Mouse (Mus musculus) stomach, embryonic 14.5 days (tissue): ENCODE data around the gene Vsig2. TPM values are rescaled to one million over a fixed set of nuclear protein-coding genes. Genes with fewer than 3 reads are reported as not detected.

ENCODE experiments used
- ATAC-seq: fragments of 200-750 bp; cut with Nextera tagmentation; 2 replicates; pipeline ENCODE4 v1.8.0; 2017; ENCODE audit warnings: low read depth, moderate TSS enrichment; ENCODE audit not compliant: insufficient number of reproducible peaks, insufficient read depth, low FRiP score
- H3K27ac ChIP-seq: fragments of 300-500 bp; sonication (generic); 2 replicates; pipeline ENCODE4 v1.5.1; 2014; ENCODE audit warnings: mild to moderate bottlenecking, low read length, moderate library complexity, mixed read lengths
- H3K27me3 ChIP-seq: fragments of 300-500 bp; sonication (generic); 2 replicates; pipeline ENCODE4 v1.6.1; 2014; ENCODE audit warnings: low read length, control low read depth, mixed read lengths; ENCODE audit not compliant: control insufficient read depth, insufficient read depth
- H3K36me3 ChIP-seq: fragments of 300-500 bp; sonication (generic); 2 replicates; pipeline ENCODE4 v1.6.1; 2014; ENCODE audit warnings: mild to moderate bottlenecking, control low read depth, low read length, moderate library complexity, mixed read lengths; ENCODE audit not compliant: control insufficient read depth, insufficient read depth
- H3K4me1 ChIP-seq: fragments of 300-500 bp; sonication (generic); 2 replicates; pipeline ENCODE4 v1.6.1; 2014; ENCODE audit warnings: low read length, control low read depth, mixed read lengths; ENCODE audit not compliant: control insufficient read depth, insufficient read depth
- H3K4me2 ChIP-seq: fragments of 300-500 bp; sonication (generic); replicated peaks from 2 replicates; pipeline ENCODE4 v1.6.1; 2014; ENCODE audit warnings: low read depth, low read length, control low read depth
- H3K4me3 ChIP-seq: fragments of 300-500 bp; sonication (generic); 2 replicates; pipeline ENCODE4 v1.5.1; 2014; ENCODE audit warnings: low read depth, low read length, control low read depth
- H3K9ac ChIP-seq: fragments of 300-500 bp; sonication (generic); replicated peaks from 2 replicates; pipeline ENCODE4 v1.6.1; 2014; ENCODE audit warnings: low read depth, mild to moderate bottlenecking, control low read depth, low read length, moderate library complexity, mixed read lengths
- H3K9me3 ChIP-seq: fragments of 300-500 bp; sonication (generic); 2 replicates; pipeline ENCODE4 v1.6.1; 2016; ENCODE audit warnings: low read depth, low read length, control low read depth; ENCODE audit not compliant: control insufficient read depth
- WGBS: fragments of 180-500 bp; shearing (Covaris S2); extraction: QIAGEN DNeasy Blood & Tissue Kit; methylation state at CpG from one replicate; pipeline ENCODE4 v1.1.7; 2014; 5-methylcytosine and 5-hydroxymethylcytosine counted together
- polyA plus RNA-seq: library from polyadenylated mRNA; unstranded; fragments of >200 nt; fragmentation: Nextera tagmentation; extraction: Ambion mirVana; gene quantifications from 2 replicates; pipeline ENCODE4 v1.2.1, GENCODE M21; 2014

Gene Vsig2
- polyA plus RNA-seq, 1 experiment from 2014 or later = 44.3 TPM

DNA sequence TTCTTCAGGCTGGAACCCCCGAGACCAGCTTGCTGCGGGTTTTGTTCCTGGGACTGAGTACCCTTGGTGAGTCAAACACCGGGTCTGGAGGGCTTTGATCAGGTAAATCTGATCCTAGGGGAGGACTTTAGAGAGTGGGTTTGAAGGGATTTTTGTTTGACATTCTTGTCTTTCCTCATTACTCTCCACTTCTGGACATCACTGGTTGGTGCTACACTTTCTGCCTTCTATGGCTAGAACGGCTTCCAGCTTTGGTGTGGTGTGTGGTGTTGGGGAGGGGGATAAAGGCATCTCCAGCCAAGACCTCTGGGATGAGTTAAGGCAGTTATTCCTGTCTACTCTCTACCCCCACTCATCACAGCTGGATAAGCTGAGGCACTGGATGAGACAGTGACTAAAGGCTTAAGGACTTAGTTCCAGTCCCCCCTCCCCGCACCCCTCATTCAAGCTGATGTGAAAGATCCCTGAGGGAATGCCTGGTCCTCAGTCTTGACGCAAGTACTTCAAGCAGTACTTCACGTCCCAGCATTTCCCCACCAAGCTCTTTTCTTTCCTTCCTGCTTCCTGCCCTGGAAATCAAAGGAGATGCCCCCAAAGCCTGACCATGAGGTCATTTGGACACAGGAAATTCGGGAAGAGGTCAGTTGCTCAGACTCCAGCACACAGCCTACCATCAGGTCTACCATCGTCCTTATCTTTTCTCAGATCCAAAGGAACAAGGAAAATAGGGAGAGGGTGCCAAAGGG lies 10.7 kb upstream of the Vsig2 start:
- H3K27ac ChIP-seq = peak overlapping the region; percentile 66; the same call in 1 of the 2 replicates
- ATAC-seq = no peak
- no peak overlapping the region; the same call in 1 of the 2 replicates for H3K9ac ChIP-seq
- peaks cover 3% of the 10 kb centered on the region; the same call in 1 of the 2 replicates for H3K36me3 ChIP-seq
- WGBS = 38% methylated on average over 9 of the region's 9 CpGs
- peaks cover 24% of the 10 kb centered on the region; the same call in 1 of the 2 replicates for H3K4me1 ChIP-seq
- peaks cover 10% of the 10 kb centered on the region; the same call in 1 of the 2 replicates for H3K27me3 ChIP-seq
- H3K4me3 ChIP-seq = peak overlapping the region; percentile 26
- H3K4me2 ChIP-seq = no peak overlapping the region
- no peaks in the 10 kb centered on the region for H3K9me3 ChIP-seq

DNA sequence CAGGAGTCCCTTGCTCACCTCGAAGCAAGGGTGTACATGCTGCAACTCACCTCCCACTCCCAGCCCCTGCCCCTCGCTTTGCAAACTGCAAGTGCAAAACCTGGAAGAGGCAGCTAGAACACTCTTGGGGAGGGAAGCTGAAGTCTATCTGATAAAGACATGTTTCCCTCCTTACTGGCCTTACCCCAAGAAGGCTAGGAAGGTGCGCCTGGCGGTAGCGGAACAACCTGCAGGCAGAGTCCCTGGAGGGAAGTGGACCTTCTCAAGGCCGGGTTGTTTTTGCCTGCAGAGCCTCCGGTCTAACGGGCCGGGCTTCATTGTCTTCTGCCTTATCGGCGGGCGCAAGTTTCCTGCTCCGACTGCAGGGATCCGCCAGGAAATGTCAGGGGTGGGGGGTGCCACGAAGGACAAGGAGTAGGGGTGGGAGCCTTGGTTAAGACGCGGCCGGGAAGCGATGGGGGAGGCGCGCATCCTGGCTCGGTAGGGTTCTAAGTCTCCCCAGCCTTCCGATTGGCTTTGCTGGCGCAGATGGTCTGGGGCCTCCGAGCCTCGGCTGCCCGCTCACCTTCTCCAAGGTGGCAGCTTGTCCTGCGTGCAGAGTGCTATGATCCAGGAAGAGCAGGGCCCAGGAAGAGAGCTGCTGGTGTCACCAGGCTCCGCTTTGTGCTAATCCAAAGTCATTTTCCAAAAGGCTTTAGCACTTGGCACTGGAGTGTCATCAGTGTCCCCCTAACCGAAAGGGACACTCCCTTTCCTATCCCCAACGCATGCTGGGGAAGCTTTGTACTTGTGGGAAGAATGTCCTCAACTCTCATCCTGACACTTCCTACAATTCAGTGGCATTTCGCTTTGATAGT lies 8.8 kb upstream of the Vsig2 start:
- H3K9me3 ChIP-seq = no peaks in the 10 kb centered on the region
- H3K4me3 ChIP-seq = peak overlapping the region; percentile 26
- 3% methylated on average over 32 of the region's 32 CpGs for WGBS
- peak overlapping the region; percentile 10; the same call in 1 of the 2 replicates for H3K9ac ChIP-seq
- H3K27me3 ChIP-seq = peaks cover 10% of the 10 kb centered on the region; the same call in 1 of the 2 replicates
- peak; percentile 34; the same call in 1 of the 2 replicates for ATAC-seq
- H3K36me3 ChIP-seq = no peaks in the 10 kb centered on the region
- peak overlapping the region; percentile 44 for H3K4me2 ChIP-seq
- peak overlapping the region; percentile 55 for H3K27ac ChIP-seq
- H3K4me1 ChIP-seq = peaks cover 24% of the 10 kb centered on the region; the same call in 1 of the 2 replicates

DNA sequence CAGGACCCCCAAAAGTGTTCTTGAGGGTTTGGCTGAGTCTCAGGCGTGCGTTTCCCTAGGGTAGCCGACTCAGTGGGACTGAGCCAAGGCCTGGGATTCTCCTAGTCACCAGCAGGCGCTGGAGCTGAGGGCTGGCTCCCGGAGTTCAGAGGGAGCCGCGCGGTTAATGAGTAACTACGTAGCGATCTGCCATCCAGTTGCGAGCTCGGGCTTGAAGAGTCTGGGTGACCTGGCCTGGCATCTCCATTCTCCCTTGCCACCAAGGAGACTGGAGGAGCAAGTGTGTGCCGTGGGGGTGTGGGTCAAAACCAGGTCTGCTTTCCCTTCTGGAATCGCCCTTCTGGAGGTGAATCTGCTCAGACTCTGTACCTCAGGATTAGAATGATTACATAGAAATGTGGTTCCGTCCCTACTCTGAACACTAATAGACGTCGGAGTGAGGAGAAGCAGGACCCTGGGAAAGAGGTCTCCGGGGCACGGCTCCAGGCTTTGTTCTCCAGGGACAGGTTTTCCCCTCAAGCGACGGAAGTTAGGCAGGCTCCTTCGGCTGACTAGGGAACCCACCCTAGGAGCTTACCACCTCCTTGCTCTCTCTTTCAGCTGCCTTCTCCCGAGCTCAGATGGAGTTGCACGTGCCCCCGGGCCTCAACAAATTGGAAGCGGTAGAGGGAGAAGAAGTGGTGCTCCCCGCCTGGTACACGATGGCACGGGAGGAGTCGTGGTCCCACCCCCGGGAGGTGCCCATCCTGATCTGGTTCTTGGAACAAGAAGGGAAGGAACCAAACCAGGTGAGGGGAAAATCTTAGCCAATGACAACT lies 8.0 kb upstream of the Vsig2 start:
- Histone ChIP-seq H3K4me3 (peak overlapping the region; percentile 26), H3K9me3 (no peaks in the 10 kb centered on the region), H3K27me3 (peaks cover 10% of the 10 kb centered on the region; the same call in 1 of the 2 replicates), H3K9ac (peak overlapping the region; percentile 1; the same call in 1 of the 2 replicates), H3K36me3 (no peaks in the 10 kb centered on the region), H3K4me1 (peaks cover 24% of the 10 kb centered on the region; the same call in 1 of the 2 replicates), H3K27ac (peak overlapping the region; percentile 35), H3K4me2 (peak overlapping the region; percentile 44)
- peak; percentile 80 for ATAC-seq
- 4% methylated on average over 31 of the region's 31 CpGs for WGBS

DNA sequence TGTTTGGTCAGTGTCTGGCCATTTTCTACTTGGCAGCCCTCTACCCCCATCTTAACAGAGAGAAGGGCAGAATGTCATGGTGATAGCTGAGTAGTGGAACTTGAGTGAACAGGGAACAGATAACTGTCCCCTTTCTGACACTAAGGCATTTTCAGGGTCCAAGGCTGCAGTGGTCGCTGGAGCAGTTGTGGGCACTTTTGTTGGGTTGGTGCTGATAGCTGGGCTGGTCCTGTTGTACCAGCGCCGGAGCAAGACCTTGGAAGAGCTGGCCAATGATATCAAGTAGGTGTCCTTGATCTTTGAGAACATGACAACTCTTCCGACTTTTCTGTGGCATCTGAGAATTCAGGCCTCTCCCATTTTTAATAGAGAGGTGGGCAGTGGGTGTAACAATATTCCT lies 2.2 kb upstream of the Vsig2 start:
- Histone ChIP-seq H3K4me3 (no peak overlapping the region), H3K4me1 (no peaks in the 10 kb centered on the region), H3K27ac (no peak overlapping the region), H3K9ac (no peak overlapping the region), H3K27me3 (no peaks in the 10 kb centered on the region), H3K9me3 (no peaks in the 10 kb centered on the region), H3K36me3 (no peaks in the 10 kb centered on the region), H3K4me2 (no peak overlapping the region)
- 77% methylated on average over 4 of the region's 4 CpGs for WGBS
- no peak for ATAC-seq

DNA sequence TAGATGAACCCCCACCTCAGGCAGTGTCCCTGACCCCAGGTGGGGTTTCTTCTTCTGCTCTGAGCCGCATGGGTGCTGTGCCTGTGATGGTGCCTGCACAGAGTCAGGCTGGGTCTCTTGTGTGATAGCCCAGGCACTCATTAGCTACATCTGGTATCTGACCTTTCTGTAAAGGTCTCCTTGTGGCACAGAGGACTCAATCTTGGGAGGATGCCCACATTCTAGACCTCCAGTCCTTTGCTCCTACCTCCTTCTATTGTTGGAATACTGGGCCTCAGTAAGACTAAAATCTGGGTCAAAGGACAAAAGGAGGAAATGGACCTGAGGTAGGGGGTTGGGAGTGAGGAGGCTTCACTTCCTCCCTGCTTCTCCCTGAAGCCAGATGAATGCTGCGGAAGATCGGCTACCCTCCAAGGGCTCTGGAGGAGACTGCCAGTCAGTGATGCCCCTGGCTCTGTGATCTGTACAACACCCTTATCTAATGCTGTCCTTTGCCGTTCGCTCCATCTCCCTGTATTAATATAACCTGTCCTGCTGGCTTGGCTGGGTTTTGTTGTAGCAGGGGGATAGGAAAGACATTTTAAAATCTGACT lies 1.3 kb upstream of the Vsig2 start:
- 78% methylated on average over 5 of the region's 5 CpGs for WGBS
- no peaks in the 10 kb centered on the region for H3K27me3 ChIP-seq
- no peaks in the 10 kb centered on the region for H3K4me1 ChIP-seq
- no peak overlapping the region for H3K4me3 ChIP-seq
- no peaks in the 10 kb centered on the region for H3K9me3 ChIP-seq
- no peak for ATAC-seq
- no peak overlapping the region for H3K9ac ChIP-seq
- H3K4me2 ChIP-seq = no peak overlapping the region
- H3K36me3 ChIP-seq = no peaks in the 10 kb centered on the region
- no peak overlapping the region for H3K27ac ChIP-seq

DNA sequence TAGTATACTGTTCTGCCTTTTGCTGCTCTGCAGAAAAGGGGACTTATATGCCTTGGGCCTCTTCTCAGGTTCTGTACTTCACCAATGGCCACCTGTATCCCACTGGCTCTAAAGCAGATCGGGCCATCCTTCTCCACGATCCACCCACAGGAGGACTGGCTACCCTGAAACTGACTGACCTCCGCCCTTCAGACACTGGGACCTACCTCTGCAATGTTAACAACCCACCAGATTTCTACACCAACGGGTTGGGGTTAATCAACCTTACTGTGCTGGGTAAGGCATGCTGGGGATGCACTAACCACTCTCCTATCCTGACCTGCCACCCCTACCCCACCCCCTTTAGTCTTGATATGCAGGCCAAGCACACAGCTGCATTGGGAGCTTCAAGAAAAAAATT lies 1.2 kb downstream of the Vsig2 start:
- Histone ChIP-seq H3K27ac (no peak overlapping the region), H3K36me3 (no peaks in the 10 kb centered on the region), H3K9ac (no peak overlapping the region), H3K9me3 (no peaks in the 10 kb centered on the region), H3K27me3 (peaks cover 2% of the 10 kb centered on the region; the same call in 1 of the 2 replicates), H3K4me2 (peak overlapping the region; percentile 23; the same call in 1 of the 2 replicates), H3K4me1 (peaks cover 3% of the 10 kb centered on the region; the same call in 1 of the 2 replicates), H3K4me3 (no peak overlapping the region)
- no peak for ATAC-seq
- 86% methylated on average over 4 of the region's 4 CpGs for WGBS

DNA sequence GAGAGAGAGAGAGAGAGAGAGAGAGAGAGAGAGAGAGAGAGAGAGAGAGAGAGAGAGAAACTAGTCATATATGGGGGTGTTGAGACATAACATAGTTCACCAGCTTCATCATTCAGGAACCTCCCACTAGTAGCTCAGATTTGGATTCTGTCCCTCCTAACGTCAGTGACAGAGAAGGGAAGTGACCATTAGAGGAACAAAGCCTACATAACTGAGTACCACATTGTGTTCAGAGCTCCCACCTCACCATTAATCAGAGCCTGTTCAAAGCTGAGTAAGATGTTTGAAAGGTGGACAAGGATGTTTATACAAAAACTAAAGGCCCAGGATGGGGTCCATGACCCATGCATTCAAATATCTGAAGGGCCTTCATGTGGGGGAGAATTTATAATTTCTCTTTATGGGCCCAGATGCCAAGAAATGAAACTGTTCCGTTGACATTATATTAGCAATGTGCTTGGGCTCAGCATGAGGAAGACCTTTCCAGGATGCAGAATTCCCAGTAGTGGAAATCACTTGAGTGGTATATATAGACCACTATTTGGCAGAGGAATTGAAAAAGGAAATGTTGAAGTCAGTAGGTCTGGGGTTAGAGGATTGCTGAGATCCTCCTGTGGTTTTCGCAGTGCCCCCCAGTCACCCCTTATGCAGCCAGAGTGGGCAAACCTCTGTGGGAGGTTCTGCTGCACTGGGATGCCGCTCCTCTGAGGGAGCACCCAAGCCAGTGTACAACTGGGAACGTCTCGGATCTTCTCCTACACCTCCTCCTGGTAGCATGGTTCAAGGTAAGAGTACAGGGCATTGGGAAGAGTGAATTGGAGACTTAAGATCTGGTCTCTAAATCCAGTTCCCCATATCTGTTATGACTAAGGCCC lies 1.9 kb downstream of the Vsig2 start:
- no peaks in the 10 kb centered on the region for H3K9me3 ChIP-seq
- ATAC-seq = no peak
- no peak overlapping the region for H3K4me3 ChIP-seq
- no peak overlapping the region for H3K27ac ChIP-seq
- H3K4me2 ChIP-seq = no peak overlapping the region
- peaks cover 9% of the 10 kb centered on the region for H3K27me3 ChIP-seq
- 70% methylated on average over 6 of the region's 6 CpGs for WGBS
- H3K4me1 ChIP-seq = peaks cover 5% of the 10 kb centered on the region; the same call in 1 of the 2 replicates
- no peaks in the 10 kb centered on the region for H3K36me3 ChIP-seq
- no peak overlapping the region for H3K9ac ChIP-seq
